Mouse (Mus musculus) right cerebral cortex, adult 2 months (tissue): ENCODE results near the gene Phf20.
A peak's percentile ranks its signal among the peaks of the same experiment; 100 is the strongest.

Source experiments
- DNase-seq, 2 experiments: peaks; one replicate each; pipeline ENCODE4 v3.0.0; 2021 to 2022; ENCODE audit warnings: low spot score in 2 of 2

Gene Phf20

GRCm38 (mm10) chr2:156272553-156272952 lies 76.3 kb downstream of the Phf20 start:
- DNase-seq = no peak

- DNase-seq = peak; percentile 90 to 93
These were observed 82.2 kb downstream of the Phf20 start for GRCm38 (mm10) chr2:156278226-156279017.

- no peak for DNase-seq
These were observed 85.0 kb downstream of the Phf20 start for GRCm38 (mm10) chr2:156281227-156281626.

GRCm38 (mm10) chr2:156285161-156285560 lies 88.9 kb downstream of the Phf20 start:
- DNase-seq = no peak

- no peak for DNase-seq
These were observed 90.5 kb downstream of the Phf20 start for GRCm38 (mm10) chr2:156286733-156287132.

GRCm38 (mm10) chr2:156288222-156288621 lies 92.0 kb downstream of the Phf20 start:
- DNase-seq = no peak

GRCm38 (mm10) chr2:156289552-156290160 lies 93.4 kb downstream of the Phf20 start:
- DNase-seq = peak in 1 of 2 experiments; percentile 21

GRCm38 (mm10) chr2:156291998-156292397 lies 95.7 kb downstream of the Phf20 start:
- DNase-seq = no peak

- no peak for DNase-seq
These were observed 99.4 kb downstream of the Phf20 start for GRCm38 (mm10) chr2:156295601-156296063.

- no peak for DNase-seq
These were observed 99.9 kb downstream of the Phf20 start for GRCm38 (mm10) chr2:156296190-156296589.

- DNase-seq = no peak
These were observed 101.4 kb downstream of the Phf20 start for GRCm38 (mm10) chr2:156297653-156298052.

- DNase-seq = peak; percentile 37 to 44
These were observed 102.2 kb downstream of the Phf20 start for GRCm38 (mm10) chr2:156298458-156298857.

GRCm38 (mm10) chr2:156302063-156302462 lies 105.8 kb downstream of the Phf20 start:
- DNase-seq = no peak

- no peak for DNase-seq
These were observed 108.1 kb downstream of the Phf20 start for GRCm38 (mm10) chr2:156304351-156304750.

- no peak for DNase-seq
These were observed 109.6 kb downstream of the Phf20 start for GRCm38 (mm10) chr2:156305818-156306217.

GRCm38 (mm10) chr2:156307261-156307660 lies 111.0 kb downstream of the Phf20 start:
- no peak for DNase-seq

GRCm38 (mm10) chr2:156309948-156310347 lies 113.7 kb downstream of the Phf20 start:
- DNase-seq = no peak

GRCm38 (mm10) chr2:156310455-156310854 lies 114.2 kb downstream of the Phf20 start:
- DNase-seq = no peak

GRCm38 (mm10) chr2:156310945-156311344 lies 114.7 kb downstream of the Phf20 start:
- no peak for DNase-seq

GRCm38 (mm10) chr2:156311441-156311840 lies 115.2 kb downstream of the Phf20 start:
- no peak for DNase-seq

GRCm38 (mm10) chr2:156311841-156312291 lies 115.6 kb downstream of the Phf20 start:
- DNase-seq = peak; percentile 44 to 60

GRCm38 (mm10) chr2:156312297-156312897 lies 116.1 kb downstream of the Phf20 start, which contains the start of the genes Cnbd2 and Scand1:
Gene Cnbd2, plus strand, starts transcription at chr2:156312299.
Gene Scand1, minus strand, starts transcription at chr2:156312704.
- DNase-seq = peak; percentile 87 to 88
